Mouse (Mus musculus): ENCODE measurements around the gene Pakap. TPM values are rescaled to one million over a fixed set of nuclear protein-coding genes. Genes with fewer than 3 reads are reported as not detected.

The Pakap gene
- polyA plus RNA-seq, 1 experiment = 0.78 TPM

GRCm38 (mm10) chr4:57636782-57637482 is 69.0 kb downstream of the Pakap start:
- Histone ChIP-seq H3K4me3 (ENCODE audit: insufficient read depth, low read depth, low read length) (no peak overlapping the region), H3K27ac (ENCODE audit: insufficient read depth, low read depth, low read length) (no peak overlapping the region), H3K36me3 (ENCODE audit: control insufficient read depth, insufficient read depth, low read length) (no peaks in the 10 kb centered on the region), H3K27me3 (replicated peaks; ENCODE audit: control insufficient read depth, insufficient read depth, low read length) (no peaks in the 10 kb centered on the region; the same call in 1 of the 2 replicates), H3K4me1 (ENCODE audit: control insufficient read depth, insufficient read depth, low read length) (no peaks in the 10 kb centered on the region)
- no peak for TF ChIP-seq POLR2A (IDR thresholded peaks at IDR 0.05; ENCODE audit: low read depth, low read length)
- no peak for TF ChIP-seq CTCF (conservative IDR thresholded peaks at IDR 0.05; ENCODE audit: insufficient read depth, insufficient read length, low read depth, low read length)
- WGBS = 81% methylated on average over 9 of the region's 9 CpGs
- DNase-seq = no peak

DNA sequence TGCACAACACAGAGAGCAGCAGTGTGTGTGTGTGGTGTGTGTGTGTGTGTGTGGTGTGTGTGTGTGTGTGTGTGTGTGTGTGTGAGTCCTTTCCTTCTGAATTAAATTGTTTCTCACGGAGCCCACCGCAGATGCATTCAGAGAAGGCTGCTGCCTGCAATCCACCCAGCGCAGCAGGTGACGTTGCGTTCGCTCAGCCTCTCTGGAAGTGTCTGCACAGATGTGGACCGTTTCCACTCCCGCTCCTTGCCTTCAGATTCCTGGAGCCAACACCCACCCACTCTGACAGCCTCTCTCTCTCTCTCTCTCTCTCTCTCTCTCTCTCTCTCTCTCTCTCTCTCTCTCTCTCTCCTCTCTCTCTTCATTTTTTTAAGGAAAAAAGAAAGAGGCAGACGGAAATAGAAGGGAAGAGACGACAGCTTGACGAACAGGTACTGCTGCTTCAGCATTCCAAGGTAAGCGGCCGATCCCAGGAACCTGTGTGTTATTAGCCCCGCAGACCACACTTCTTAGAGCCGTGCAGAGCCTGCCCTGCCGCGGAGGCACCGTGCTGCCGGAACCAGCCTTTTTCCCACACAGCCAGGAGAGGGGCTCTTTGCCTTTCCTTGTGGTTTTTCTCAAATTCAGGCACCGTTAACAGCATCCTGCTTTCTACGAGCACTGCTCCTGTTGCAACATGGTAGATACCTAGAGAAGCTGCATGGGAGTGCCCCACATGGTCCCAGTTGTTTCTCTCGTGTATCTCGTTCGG is 69.8 kb downstream of the Pakap start:
- WGBS = 29% methylated on average over 24 of the region's 24 CpGs
- Histone ChIP-seq H3K4me3 (ENCODE audit: insufficient read depth, low read depth, low read length) (no peak overlapping the region), H3K27ac (ENCODE audit: insufficient read depth, low read depth, low read length) (no peak overlapping the region), H3K4me1 (ENCODE audit: control insufficient read depth, insufficient read depth, low read length) (no peaks in the 10 kb centered on the region), H3K36me3 (ENCODE audit: control insufficient read depth, insufficient read depth, low read length) (no peaks in the 10 kb centered on the region), H3K27me3 (replicated peaks; ENCODE audit: control insufficient read depth, insufficient read depth, low read length) (no peaks in the 10 kb centered on the region; the same call in 1 of the 2 replicates)
- TF ChIP-seq POLR2A (IDR thresholded peaks at IDR 0.05; ENCODE audit: low read depth, low read length) = no peak
- DNase-seq = no peak

- Histone ChIP-seq H3K4me1 (ENCODE audit: control insufficient read depth, insufficient read depth, low read length) (no peaks in the 10 kb centered on the region), H3K27me3 (replicated peaks; ENCODE audit: control insufficient read depth, insufficient read depth, low read length) (no peaks in the 10 kb centered on the region; the same call in 1 of the 2 replicates), H3K36me3 (ENCODE audit: control insufficient read depth, insufficient read depth, low read length) (no peaks in the 10 kb centered on the region), H3K4me3 (ENCODE audit: insufficient read depth, low read depth, low read length) (no peak overlapping the region), H3K27ac (ENCODE audit: insufficient read depth, low read depth, low read length) (no peak overlapping the region)
- DNase-seq = no peak
- TF ChIP-seq POLR2A (IDR thresholded peaks at IDR 0.05; ENCODE audit: low read depth, low read length) (no peak), CTCF (conservative IDR thresholded peaks at IDR 0.05; ENCODE audit: insufficient read depth, insufficient read length, low read depth, low read length) (no peak)
- 88% methylated on average over 9 of the region's 9 CpGs for WGBS
These were observed 71.0 kb downstream of the Pakap start for GRCm38 (mm10) chr4:57638941-57639340.

GRCm38 (mm10) chr4:57640222-57640621 is 72.2 kb downstream of the Pakap start:
- Histone ChIP-seq H3K27me3 (replicated peaks; ENCODE audit: control insufficient read depth, insufficient read depth, low read length) (no peaks in the 10 kb centered on the region; the same call in 1 of the 2 replicates), H3K4me1 (ENCODE audit: control insufficient read depth, insufficient read depth, low read length) (no peaks in the 10 kb centered on the region), H3K36me3 (ENCODE audit: control insufficient read depth, insufficient read depth, low read length) (no peaks in the 10 kb centered on the region), H3K4me3 (ENCODE audit: insufficient read depth, low read depth, low read length) (no peak overlapping the region), H3K27ac (ENCODE audit: insufficient read depth, low read depth, low read length) (no peak overlapping the region)
- no peak for DNase-seq
- TF ChIP-seq POLR2A (IDR thresholded peaks at IDR 0.05; ENCODE audit: low read depth, low read length) (no peak), CTCF (conservative IDR thresholded peaks at IDR 0.05; ENCODE audit: insufficient read depth, insufficient read length, low read depth, low read length) (no peak)
- 22% methylated on average over 7 of the region's 7 CpGs for WGBS

- Histone ChIP-seq H3K36me3 (ENCODE audit: control insufficient read depth, insufficient read depth, low read length) (no peaks in the 10 kb centered on the region), H3K4me3 (ENCODE audit: insufficient read depth, low read depth, low read length) (no peak overlapping the region), H3K4me1 (ENCODE audit: control insufficient read depth, insufficient read depth, low read length) (no peaks in the 10 kb centered on the region), H3K27me3 (replicated peaks; ENCODE audit: control insufficient read depth, insufficient read depth, low read length) (no peaks in the 10 kb centered on the region; the same call in 1 of the 2 replicates), H3K27ac (ENCODE audit: insufficient read depth, low read depth, low read length) (no peak overlapping the region)
- TF ChIP-seq CTCF (conservative IDR thresholded peaks at IDR 0.05; ENCODE audit: insufficient read depth, insufficient read length, low read depth, low read length) = no peak
- no peak for TF ChIP-seq POLR2A (IDR thresholded peaks at IDR 0.05; ENCODE audit: low read depth, low read length)
- WGBS = 88% methylated on average over 3 of the region's 3 CpGs
- DNase-seq = no peak
These were observed 73.0 kb downstream of the Pakap start for GRCm38 (mm10) chr4:57640971-57641370.

- TF ChIP-seq CTCF (conservative IDR thresholded peaks at IDR 0.05; ENCODE audit: insufficient read depth, insufficient read length, low read depth, low read length) = no peak
- H3K36me3 ChIP-seq (ENCODE audit: control insufficient read depth, insufficient read depth, low read length) = no peaks in the 10 kb centered on the region
- H3K4me1 ChIP-seq (ENCODE audit: control insufficient read depth, insufficient read depth, low read length) = no peaks in the 10 kb centered on the region
- H3K27me3 ChIP-seq (replicated peaks; ENCODE audit: control insufficient read depth, insufficient read depth, low read length) = no peaks in the 10 kb centered on the region
- no peak for DNase-seq
- no peak overlapping the region for H3K4me3 ChIP-seq (ENCODE audit: insufficient read depth, low read depth, low read length)
- no peak overlapping the region for H3K27ac ChIP-seq (ENCODE audit: insufficient read depth, low read depth, low read length)
- 75% methylated on average over 1 of the region's 1 CpGs for WGBS
These were observed 83.0 kb downstream of the Pakap start for GRCm38 (mm10) chr4:57650994-57651393.

GRCm38 (mm10) chr4:57651547-57651946 is 83.6 kb downstream of the Pakap start:
- no peaks in the 10 kb centered on the region for H3K36me3 ChIP-seq (ENCODE audit: control insufficient read depth, insufficient read depth, low read length)
- no peak overlapping the region for H3K27ac ChIP-seq (ENCODE audit: insufficient read depth, low read depth, low read length)
- H3K4me1 ChIP-seq (ENCODE audit: control insufficient read depth, insufficient read depth, low read length) = no peaks in the 10 kb centered on the region
- WGBS = 88% methylated on average over 8 of the region's 8 CpGs
- DNase-seq = no peak
- TF ChIP-seq POLR2A (IDR thresholded peaks at IDR 0.05; ENCODE audit: low read depth, low read length) (no peak), CTCF (conservative IDR thresholded peaks at IDR 0.05; ENCODE audit: insufficient read depth, insufficient read length, low read depth, low read length) (no peak)
- no peak overlapping the region for H3K4me3 ChIP-seq (ENCODE audit: insufficient read depth, low read depth, low read length)
- H3K27me3 ChIP-seq (replicated peaks; ENCODE audit: control insufficient read depth, insufficient read depth, low read length) = no peaks in the 10 kb centered on the region
